Mouse (Mus musculus) midbrain, embryonic 15.5 days (tissue): Measurements from ENCODE around the gene Gm49486. TPM values are rescaled to one million over a fixed set of nuclear protein-coding genes. Genes with fewer than 3 reads are reported as not detected.
A peak's percentile ranks its signal among the peaks of the same experiment; 100 is the strongest.
"Not testable (repeated sequence)": the region's sequence is repeated elsewhere in the genome, so short reads cannot be mapped to it uniquely, and the experiment has no call there.

Experiments
- ATAC-seq: fragments of 200-750 bp; cut with Nextera tagmentation; replicated peaks from 2 replicates; pipeline ENCODE4 v1.8.0; 2017; ENCODE audit warnings: moderate TSS enrichment
- H3K27ac ChIP-seq: fragments of 300-500 bp; sonication (generic); 2 replicates; pipeline ENCODE4 v1.5.1; 2015; ENCODE audit warnings: mild to moderate bottlenecking, inconsistent platforms
- H3K27me3 ChIP-seq: fragments of 300-500 bp; sonication (generic); replicated peaks from 2 replicates; pipeline ENCODE4 v1.6.1; 2015; ENCODE audit warnings: inconsistent platforms
- H3K36me3 ChIP-seq: fragments of 300-500 bp; sonication (generic); replicated peaks from 2 replicates; pipeline ENCODE4 v1.6.1; 2015; ENCODE audit warnings: inconsistent platforms
- H3K4me1 ChIP-seq: fragments of 300-500 bp; sonication (generic); 2 replicates; pipeline ENCODE4 v1.6.1; 2015; ENCODE audit warnings: inconsistent platforms
- H3K4me2 ChIP-seq: fragments of 300-500 bp; sonication (generic); 2 replicates; pipeline ENCODE4 v1.6.1; 2015; ENCODE audit warnings: inconsistent platforms, mild to moderate bottlenecking, moderate library complexity
- H3K4me3 ChIP-seq: fragments of 300-500 bp; sonication (generic); 2 replicates; pipeline ENCODE4 v1.5.1; 2015; ENCODE audit warnings: mild to moderate bottlenecking, inconsistent platforms
- H3K9ac ChIP-seq: fragments of 300-500 bp; sonication (generic); 2 replicates; pipeline ENCODE4 v1.6.1; 2015; ENCODE audit warnings: mild to moderate bottlenecking, inconsistent platforms
- H3K9me3 ChIP-seq: fragments of 300-500 bp; sonication (generic); 2 replicates; pipeline ENCODE4 v1.6.1; 2016; ENCODE audit warnings: inconsistent platforms
- WGBS: fragments of 180-500 bp; shearing (Covaris S2); methylation state at CpG from one replicate; pipeline ENCODE4 v1.1.7; 2015; ENCODE audit warnings: mixed read lengths; 5-methylcytosine and 5-hydroxymethylcytosine counted together
- polyA plus RNA-seq: library from polyadenylated mRNA; unstranded; fragments of >200 nt; fragmentation: Nextera tagmentation; extraction: Ambion mirVana; gene quantifications from 2 replicates; pipeline ENCODE4 v1.2.1, GENCODE M21; 2015

Gm49486 gene
- polyA plus RNA-seq, 1 experiment from 2014 or later, result 1.6 TPM

DNA sequence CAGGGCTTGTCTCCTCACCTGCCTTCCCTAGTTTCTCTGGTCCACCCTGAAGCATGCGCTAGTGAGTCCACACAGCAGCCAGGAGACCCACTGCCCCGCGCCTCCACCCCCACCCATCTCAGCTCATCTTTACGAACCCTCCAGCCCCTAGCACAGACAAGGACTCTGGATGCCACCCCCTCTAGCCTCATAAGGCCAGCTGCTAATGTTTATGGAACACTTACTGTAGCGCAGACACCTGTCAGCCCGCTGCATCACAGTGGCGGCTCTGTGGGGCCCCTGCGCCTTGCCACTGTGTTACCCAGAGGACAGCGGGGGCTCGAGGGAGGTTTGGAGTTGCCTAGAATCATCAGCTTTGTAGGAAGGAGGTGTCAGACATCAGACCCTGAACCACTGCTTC lies 26.6 kb upstream of the Gm49486 start:
- Histone ChIP-seq H3K4me1 (peaks cover 17% of the 10 kb centered on the region), H3K27me3 (no peaks in the 10 kb centered on the region), H3K4me3 (no peak overlapping the region), H3K9ac (no peak overlapping the region), H3K4me2 (no peak overlapping the region), H3K9me3 (no peaks in the 10 kb centered on the region), H3K27ac (0 out of 2 replicates have a peak overlapping the region, but pooled peaks have one; percentile 38), H3K36me3 (no peaks in the 10 kb centered on the region)
- 0 out of 2 replicates have a peak, but pooled peaks have one; percentile 55 for ATAC-seq
- WGBS, result 42% methylated on average over 10 of the region's 10 CpGs

DNA sequence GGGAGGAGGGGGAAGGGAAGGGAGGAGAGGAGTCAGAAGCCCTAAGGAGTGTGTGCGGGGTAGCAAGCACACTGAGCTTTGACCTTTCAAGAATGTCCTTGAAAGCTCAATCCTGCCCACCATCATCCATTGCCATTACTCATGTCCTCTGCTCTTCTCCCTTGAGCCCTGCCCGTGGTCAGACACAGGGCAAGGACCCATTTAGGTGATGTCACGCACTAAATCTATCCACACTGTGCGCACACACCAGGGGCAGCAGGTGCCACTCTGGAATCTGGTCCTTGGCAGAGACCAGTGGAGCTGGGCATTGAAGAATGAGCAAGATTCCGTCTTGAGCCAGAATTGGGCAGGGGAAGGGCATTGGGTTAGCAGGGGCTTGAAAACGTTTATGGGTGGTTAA lies 21.0 kb upstream of the Gm49486 start:
- no peak for ATAC-seq

DNA sequence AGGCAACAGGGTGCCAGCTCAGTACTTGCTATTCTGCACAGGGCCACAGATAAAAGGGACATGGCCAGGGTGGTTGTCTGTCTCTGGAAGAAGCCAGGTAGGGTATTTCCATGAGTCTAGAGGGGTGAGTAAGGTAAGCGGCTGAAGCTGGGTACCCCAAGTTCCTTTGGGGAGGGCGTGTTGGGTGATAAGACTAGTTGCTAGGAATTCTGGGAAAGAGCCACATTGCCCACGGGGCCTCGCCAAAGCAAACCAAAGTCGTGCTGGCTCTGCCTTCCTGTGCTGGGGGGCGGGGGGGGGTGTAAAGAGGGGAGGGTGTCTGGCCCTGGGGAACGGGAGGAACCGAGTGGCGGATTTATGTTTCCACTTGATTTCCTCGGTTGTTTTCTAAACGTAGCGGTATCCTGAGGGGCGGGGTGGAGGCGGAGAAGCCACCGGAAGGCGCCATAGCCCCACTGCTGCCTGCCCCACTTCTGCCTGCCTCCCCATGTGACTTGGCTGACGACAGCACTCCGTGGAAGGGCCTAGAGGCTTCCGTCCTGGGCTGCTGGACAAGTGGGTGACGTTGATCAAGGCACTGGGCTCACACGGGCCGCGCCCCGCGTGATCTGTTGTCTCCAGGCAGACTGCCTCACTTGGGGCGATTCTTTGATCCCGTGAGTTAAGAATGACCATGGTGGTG lies 20.3 kb upstream of the Gm49486 start:
- H3K27ac ChIP-seq, result no peak overlapping the region
- WGBS, result 85% methylated on average over 27 of the region's 27 CpGs
- no peaks in the 10 kb centered on the region for H3K36me3 ChIP-seq
- no peak for ATAC-seq
- no peak overlapping the region for H3K9ac ChIP-seq
- no peaks in the 10 kb centered on the region for H3K9me3 ChIP-seq
- no peaks in the 10 kb centered on the region for H3K27me3 ChIP-seq
- H3K4me2 ChIP-seq, result no peak overlapping the region
- H3K4me3 ChIP-seq, result no peak overlapping the region
- no peaks in the 10 kb centered on the region for H3K4me1 ChIP-seq

More for the DNA sequence above, 21.0 kb upstream of the Gm49486 start:
- Histone ChIP-seq H3K4me1 (no peaks in the 10 kb centered on the region), H3K27me3 (no peaks in the 10 kb centered on the region), H3K27ac (no peak overlapping the region), H3K9me3 (no peaks in the 10 kb centered on the region), H3K4me2 (no peak overlapping the region), H3K4me3 (no peak overlapping the region), H3K9ac (no peak overlapping the region), H3K36me3 (no peaks in the 10 kb centered on the region)
- WGBS, result 83% methylated on average over 6 of the region's 6 CpGs

DNA sequence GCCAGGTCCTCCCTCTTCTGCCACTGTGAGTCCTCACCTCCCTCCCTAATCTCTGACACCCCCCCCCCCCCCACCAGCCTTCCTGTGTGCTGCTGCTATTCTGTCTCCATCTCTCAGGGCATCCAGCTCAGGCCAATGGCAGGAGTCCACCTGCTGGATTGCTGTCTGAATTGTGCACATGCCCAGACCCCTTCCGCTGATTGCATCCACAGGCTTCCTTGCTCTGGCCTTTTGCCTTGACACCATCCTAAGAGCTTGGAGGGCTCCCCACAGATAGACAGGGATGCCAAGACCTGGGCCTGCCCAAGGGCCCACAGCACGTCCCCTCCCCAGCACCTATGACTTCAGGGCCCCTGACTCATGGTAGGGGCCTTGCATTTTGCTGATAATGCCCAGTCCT lies 18.8 kb upstream of the Gm49486 start:
- Histone ChIP-seq H3K4me3 (no peak overlapping the region), H3K27ac (no peak overlapping the region), H3K9me3 (no peaks in the 10 kb centered on the region), H3K27me3 (no peaks in the 10 kb centered on the region), H3K4me2 (no peak overlapping the region), H3K9ac (no peak overlapping the region), H3K4me1 (no peaks in the 10 kb centered on the region), H3K36me3 (no peaks in the 10 kb centered on the region)
- no peak for ATAC-seq
- WGBS, result 71% methylated on average over 2 of the region's 2 CpGs

DNA sequence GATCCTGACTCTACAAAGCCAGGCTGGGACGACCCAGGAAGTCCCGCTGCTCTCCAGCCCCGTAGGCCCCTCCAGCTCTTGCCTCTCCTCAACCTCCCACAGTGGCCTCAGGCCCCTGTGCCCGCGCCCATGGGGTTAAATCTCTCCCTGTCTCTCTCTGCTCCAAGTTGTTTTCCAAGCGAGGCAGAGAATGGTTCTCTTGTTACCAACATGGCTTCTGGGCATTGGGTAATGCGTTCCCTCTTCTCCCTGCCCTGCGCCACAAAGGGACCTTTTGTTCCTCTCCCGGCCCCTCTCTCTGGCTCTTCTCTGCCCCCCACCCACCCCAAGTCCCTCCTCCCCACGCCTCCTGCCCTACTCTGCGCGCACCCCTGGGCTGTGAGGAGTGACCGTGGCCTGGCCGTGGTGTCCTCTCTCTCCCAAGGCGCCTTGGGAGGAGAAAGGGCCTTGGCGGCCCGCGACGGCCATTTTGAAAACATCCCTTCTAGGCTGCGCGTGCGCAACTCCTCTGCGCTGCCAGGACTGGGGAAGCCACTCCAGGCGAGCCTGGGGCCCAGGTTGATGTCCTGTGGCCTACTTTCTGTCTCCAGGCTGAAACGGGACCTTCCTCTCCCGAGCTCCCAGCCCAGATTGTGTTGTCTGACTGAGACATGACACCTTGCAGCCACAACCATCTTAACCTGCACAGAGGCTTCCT lies 16.3 kb upstream of the Gm49486 start:
- 89% methylated on average over 26 of the region's 26 CpGs for WGBS

DNA sequence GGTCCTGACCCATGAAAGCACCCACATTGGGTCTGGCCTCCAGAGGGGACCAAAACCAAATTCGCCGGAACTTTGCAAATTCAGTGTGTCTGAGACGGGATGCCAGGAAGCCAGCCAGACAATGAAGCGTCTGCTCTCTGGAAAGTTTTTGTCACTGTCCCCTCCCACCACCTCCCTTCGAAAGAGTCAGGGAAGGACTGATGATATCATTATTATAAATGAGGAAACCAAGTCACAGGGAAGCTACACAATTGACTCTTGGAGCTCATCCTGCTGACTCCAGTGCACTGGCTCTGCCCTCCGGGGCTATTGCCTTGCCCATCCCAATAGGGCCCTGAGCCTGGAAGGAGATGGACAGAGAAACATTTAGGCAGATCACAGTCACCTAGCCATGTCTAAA lies 15.6 kb upstream of the Gm49486 start:
- Histone ChIP-seq H3K27ac (no peak overlapping the region), H3K36me3 (no peaks in the 10 kb centered on the region), H3K4me3 (no peak overlapping the region), H3K9me3 (no peaks in the 10 kb centered on the region), H3K9ac (no peak overlapping the region), H3K27me3 (no peaks in the 10 kb centered on the region), H3K4me2 (no peak overlapping the region), H3K4me1 (no peaks in the 10 kb centered on the region)
- WGBS, result 74% methylated on average over 6 of the region's 6 CpGs
- ATAC-seq, result no peak

More for the DNA sequence above, 16.3 kb upstream of the Gm49486 start:
- Histone ChIP-seq H3K36me3 (no peaks in the 10 kb centered on the region), H3K9me3 (no peaks in the 10 kb centered on the region), H3K4me1 (no peaks in the 10 kb centered on the region), H3K4me2 (no peak overlapping the region), H3K27ac (no peak overlapping the region), H3K27me3 (no peaks in the 10 kb centered on the region), H3K4me3 (no peak overlapping the region), H3K9ac (no peak overlapping the region)
- ATAC-seq, result no peak

DNA sequence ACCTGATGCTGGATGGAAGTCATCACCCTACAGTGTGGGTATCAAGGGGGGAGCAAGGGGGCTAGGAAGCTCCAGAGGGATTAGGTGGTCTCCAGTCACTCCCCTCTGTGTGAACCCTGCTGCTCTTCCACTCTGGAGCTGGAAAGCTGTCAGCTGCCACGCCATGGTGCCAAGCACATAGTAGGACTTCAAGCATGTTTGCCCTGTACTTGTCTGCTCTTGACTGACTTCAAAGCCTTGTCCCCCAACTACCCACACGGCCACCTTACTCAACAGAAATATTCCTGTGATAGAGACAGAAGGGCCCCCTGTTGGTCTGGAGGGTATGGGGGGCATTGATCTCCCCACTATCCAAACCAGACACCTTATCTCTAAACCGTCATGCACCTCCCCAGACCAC lies 13.0 kb upstream of the Gm49486 start:
- Histone ChIP-seq H3K4me2 (no peak overlapping the region), H3K4me3 (no peak overlapping the region), H3K4me1 (no peaks in the 10 kb centered on the region), H3K27ac (no peak overlapping the region), H3K9ac (no peak overlapping the region), H3K36me3 (no peaks in the 10 kb centered on the region), H3K27me3 (no peaks in the 10 kb centered on the region), H3K9me3 (no peaks in the 10 kb centered on the region)
- whole genome bisulfite sequencing, result 74% methylated on average over 3 of the region's 3 CpGs
- no peak for ATAC-seq

DNA sequence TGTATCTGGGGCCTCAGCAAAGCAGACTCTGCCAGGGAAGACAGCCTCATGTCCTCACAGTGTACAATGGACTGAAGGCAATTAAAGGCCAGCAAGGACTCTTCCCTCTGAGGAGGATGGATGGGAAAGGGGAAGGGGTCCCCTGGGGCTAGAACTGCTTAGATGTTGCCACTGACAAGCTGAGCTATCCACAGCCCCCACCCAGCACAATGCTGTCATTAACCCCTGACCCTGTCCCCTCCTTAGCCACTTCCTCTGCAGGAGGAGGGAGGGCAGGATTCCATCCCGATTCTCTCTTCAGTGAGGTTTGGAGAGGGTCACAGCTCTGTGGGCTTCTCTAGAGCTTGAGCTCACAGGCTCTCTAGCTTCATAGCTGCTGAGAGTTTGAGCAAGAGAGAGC lies 9.6 kb upstream of the Gm49486 start:
- H3K9ac ChIP-seq, result no peak overlapping the region
- WGBS, result 0% methylated on average over 1 of the region's 1 CpGs
- ATAC-seq, result no peak
- H3K9me3 ChIP-seq, result no peaks in the 10 kb centered on the region
- peaks cover 2% of the 10 kb centered on the region for H3K4me1 ChIP-seq
- H3K4me3 ChIP-seq, result no peak overlapping the region
- H3K4me2 ChIP-seq, result no peak overlapping the region
- no peak overlapping the region for H3K27ac ChIP-seq
- no peaks in the 10 kb centered on the region for H3K36me3 ChIP-seq
- H3K27me3 ChIP-seq, result no peaks in the 10 kb centered on the region

DNA sequence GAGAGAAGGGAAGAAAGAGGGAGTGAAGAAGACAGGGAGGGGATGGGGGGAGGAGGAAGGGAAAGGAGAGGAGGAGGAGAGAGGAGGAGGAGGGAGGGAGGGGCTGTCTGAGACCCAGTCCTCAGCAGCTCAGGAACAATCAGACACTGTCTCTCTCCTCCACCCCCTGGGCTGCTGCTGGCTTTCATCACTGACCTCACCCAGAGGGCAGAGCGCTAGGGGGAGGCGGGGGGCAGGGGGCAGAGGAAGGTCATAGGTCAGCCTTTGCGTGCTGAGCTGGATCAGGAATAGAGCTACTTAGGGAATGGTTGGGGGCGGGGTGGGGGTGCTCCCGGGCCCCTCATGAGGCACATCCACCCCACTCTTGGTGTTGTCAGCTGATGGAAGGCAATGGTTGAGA lies 5.5 kb upstream of the Gm49486 start:
- 3% methylated on average over 5 of the region's 5 CpGs for WGBS
- ATAC-seq, result no peak
- H3K4me2 ChIP-seq, result no peak overlapping the region
- no peaks in the 10 kb centered on the region for H3K9me3 ChIP-seq
- no peaks in the 10 kb centered on the region for H3K27me3 ChIP-seq
- no peak overlapping the region for H3K9ac ChIP-seq
- H3K27ac ChIP-seq, result no peak overlapping the region
- H3K4me1 ChIP-seq, result peaks cover 9% of the 10 kb centered on the region
- H3K36me3 ChIP-seq, result no peaks in the 10 kb centered on the region
- H3K4me3 ChIP-seq, result no peak overlapping the region

DNA sequence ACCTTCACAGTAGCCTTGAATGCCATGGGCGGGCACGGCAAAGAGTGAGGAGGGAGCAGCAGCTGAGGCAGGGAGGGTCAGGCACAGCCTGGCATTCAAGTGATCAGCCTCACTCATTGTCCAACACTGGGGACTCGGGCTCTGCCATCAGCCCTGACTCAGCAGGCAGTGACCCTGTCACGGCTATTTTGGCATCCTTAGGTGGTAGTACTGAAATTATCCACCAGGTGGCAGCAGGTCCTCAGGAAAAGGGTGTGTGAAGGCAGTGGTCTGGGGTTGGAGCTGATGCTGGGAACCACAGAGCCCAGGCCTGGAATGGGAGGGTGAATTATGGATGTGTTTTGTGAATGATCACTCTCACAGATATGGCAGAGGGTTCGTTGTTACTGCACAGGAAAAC lies 4.5 kb upstream of the Gm49486 start:
- Histone ChIP-seq H3K4me3 (no peak overlapping the region), H3K9me3 (no peaks in the 10 kb centered on the region), H3K27me3 (no peaks in the 10 kb centered on the region), H3K36me3 (no peaks in the 10 kb centered on the region), H3K27ac (no peak overlapping the region), H3K4me2 (peak overlapping the region; percentile 28; the same call in 1 of the 2 replicates), H3K9ac (no peak overlapping the region), H3K4me1 (peaks cover 14% of the 10 kb centered on the region)
- peak; percentile 53; the same call in 1 of the 2 replicates for ATAC-seq
- 6% methylated on average over 5 of the region's 5 CpGs for WGBS

DNA sequence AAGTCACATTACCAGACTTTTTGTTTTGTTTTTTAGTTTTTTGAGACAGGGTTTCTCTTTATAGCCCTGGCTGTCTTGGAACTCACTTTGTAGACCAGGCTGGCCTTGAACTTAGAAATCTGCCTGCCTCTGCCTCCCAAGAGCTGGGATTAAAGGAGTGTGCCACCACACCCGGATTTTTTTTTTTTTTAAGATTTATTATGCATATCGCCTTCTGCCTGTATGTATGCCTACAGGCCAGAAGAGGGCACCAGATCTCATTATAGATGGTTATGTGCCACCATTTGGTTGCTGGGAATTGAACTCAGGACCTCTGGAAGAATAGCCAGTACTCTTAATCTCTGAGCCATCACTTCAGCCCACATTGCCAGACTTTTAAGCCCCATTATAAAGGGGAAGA lies 3.4 kb upstream of the Gm49486 start:
- H3K4me1 ChIP-seq, result peaks cover 22% of the 10 kb centered on the region
- not testable (repeated sequence) for H3K4me2 ChIP-seq, ATAC-seq, H3K9ac ChIP-seq, H3K27me3 ChIP-seq, H3K27ac ChIP-seq, H3K36me3 ChIP-seq, H3K9me3 ChIP-seq, H3K4me3 ChIP-seq
- WGBS, result 70% methylated on average over 2 of the region's 2 CpGs

DNA sequence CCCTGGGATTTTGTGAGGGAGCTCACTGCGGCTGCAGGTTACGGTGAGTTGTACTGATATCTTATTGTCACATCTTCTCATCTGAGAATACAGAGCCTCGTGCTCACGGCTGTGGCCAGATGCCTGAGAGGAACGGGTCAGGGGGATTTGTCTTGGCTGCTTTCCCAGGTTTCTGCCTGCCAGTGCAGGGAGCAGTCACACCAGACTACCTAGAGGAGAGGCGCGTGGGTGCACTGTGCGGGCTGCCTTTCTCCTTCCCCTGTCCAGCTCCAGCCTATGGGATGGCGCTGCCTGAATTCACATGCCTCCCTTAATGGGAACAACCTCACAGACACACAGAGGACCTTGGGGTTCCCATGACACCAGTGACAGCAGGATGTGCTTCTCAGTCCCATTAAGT lies 6.1 kb downstream of the Gm49486 start:
- H3K4me1 ChIP-seq, result peaks cover 3% of the 10 kb centered on the region
- no peaks in the 10 kb centered on the region for H3K27me3 ChIP-seq
- no peak overlapping the region for H3K27ac ChIP-seq
- no peaks in the 10 kb centered on the region for H3K9me3 ChIP-seq
- no peak overlapping the region for H3K4me3 ChIP-seq
- no peak overlapping the region for H3K4me2 ChIP-seq
- WGBS, result 81% methylated on average over 9 of the region's 9 CpGs
- no peak for ATAC-seq
- H3K9ac ChIP-seq, result no peak overlapping the region
- H3K36me3 ChIP-seq, result peaks cover 25% of the 10 kb centered on the region; the same call in 1 of the 2 replicates

DNA sequence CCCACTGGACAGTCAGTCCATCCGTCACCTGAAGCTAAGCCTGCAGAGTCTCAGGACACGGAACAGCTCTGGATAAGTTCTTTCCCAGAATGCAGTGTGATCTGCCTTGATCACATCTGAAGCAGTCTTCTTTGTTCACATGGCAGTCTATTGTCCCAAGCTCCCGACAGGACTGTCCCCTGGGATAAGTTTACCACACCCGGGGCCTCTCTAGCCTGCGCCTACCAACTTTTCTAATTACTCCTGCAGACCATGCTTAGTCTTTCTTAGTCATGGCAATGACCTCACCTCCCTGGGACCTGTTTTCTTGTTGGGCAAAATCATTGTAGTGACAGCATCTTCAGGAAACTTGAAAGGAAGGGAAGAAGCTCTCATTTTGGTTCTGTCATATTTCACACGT lies 8.8 kb downstream of the Gm49486 start:
- Histone ChIP-seq H3K4me1 (0 out of 2 replicates have a peak, but pooled peaks cover 2% of the 10 kb centered on the region), H3K9me3 (no peaks in the 10 kb centered on the region), H3K27ac (no peak overlapping the region), H3K36me3 (peaks cover 27% of the 10 kb centered on the region), H3K4me3 (no peak overlapping the region), H3K9ac (no peak overlapping the region), H3K4me2 (no peak overlapping the region), H3K27me3 (no peaks in the 10 kb centered on the region)
- WGBS, result 71% methylated on average over 6 of the region's 6 CpGs
- no peak for ATAC-seq
